Mouse (Mus musculus) liver, adult (tissue): ENCODE measurements at regions not wholly inside any gene's neighbourhood (a gene's known extent, or its start where the extent isn't known, plus 50 kb on each side); places are given as distances from the start of the nearest gene placed in this dataset.

Source experiments
- GATA4 ChIP-seq: IDR thresholded peaks from 2 replicates; pipeline ENCODE4 v1.6.1; 2014; ENCODE audit warnings: mild to moderate bottlenecking, low read length; ENCODE audit not compliant: insufficient replicate concordance

GRCm38 (mm10) chr2:116976951-116977503 lies 98.5 kb downstream of the Tmco5 start:
- no peak for TF ChIP-seq GATA4

- no peak for TF ChIP-seq GATA4
Observed at GRCm38 (mm10) chr2:116977771-116978600, 99.5 kb downstream of the Tmco5 start.

- TF ChIP-seq GATA4 = no peak
Observed at GRCm38 (mm10) chr2:116978809-116979208, 100.3 kb downstream of the Tmco5 start.

- no peak for TF ChIP-seq GATA4
Observed at GRCm38 (mm10) chr2:116979561-116980391, 101.3 kb downstream of the Tmco5 start.

- no peak; the same call in 1 of the 2 replicates for TF ChIP-seq GATA4
Observed at GRCm38 (mm10) chr2:116980692-116981091, 102.2 kb downstream of the Tmco5 start.

- TF ChIP-seq GATA4 = no peak
Observed at GRCm38 (mm10) chr2:116983351-116983750, 104.9 kb downstream of the Tmco5 start.

- TF ChIP-seq GATA4 = no peak
Observed at GRCm38 (mm10) chr2:116983821-116984351, 105.4 kb downstream of the Tmco5 start.

- TF ChIP-seq GATA4 = no peak
Observed at GRCm38 (mm10) chr2:116984597-116984996, 106.1 kb downstream of the Tmco5 start.

- no peak for TF ChIP-seq GATA4
Observed at GRCm38 (mm10) chr2:116985549-116985948, 107.1 kb downstream of the Tmco5 start.

GRCm38 (mm10) chr2:116988953-116989674 lies 110.6 kb downstream of the Tmco5 start:
- TF ChIP-seq GATA4 = no peak

- no peak for TF ChIP-seq GATA4
Observed at GRCm38 (mm10) chr2:116990106-116990505, 111.6 kb downstream of the Tmco5 start.

GRCm38 (mm10) chr2:116991561-116992042 lies 113.1 kb downstream of the Tmco5 start:
- no peak for TF ChIP-seq GATA4

- no peak for TF ChIP-seq GATA4
Observed at GRCm38 (mm10) chr2:116993724-116994123, 115.2 kb downstream of the Tmco5 start.

GRCm38 (mm10) chr2:116996302-116996701 lies 117.8 kb downstream of the Tmco5 start:
- TF ChIP-seq GATA4 = no peak

- TF ChIP-seq GATA4 = no peak
Observed at GRCm38 (mm10) chr2:116998822-116999221, 120.3 kb downstream of the Tmco5 start.
